Mouse (Mus musculus) mature B cell (primary cell): Measurements from ENCODE around the gene Syngr1.

Experiments used
- in situ Hi-C: fragments of 300-500 bp; cut with MboI; formaldehyde crosslinking; loops from 2 replicates; pipeline ENCODE4 v1.14.3; 2019

Syngr1 gene

DNA sequence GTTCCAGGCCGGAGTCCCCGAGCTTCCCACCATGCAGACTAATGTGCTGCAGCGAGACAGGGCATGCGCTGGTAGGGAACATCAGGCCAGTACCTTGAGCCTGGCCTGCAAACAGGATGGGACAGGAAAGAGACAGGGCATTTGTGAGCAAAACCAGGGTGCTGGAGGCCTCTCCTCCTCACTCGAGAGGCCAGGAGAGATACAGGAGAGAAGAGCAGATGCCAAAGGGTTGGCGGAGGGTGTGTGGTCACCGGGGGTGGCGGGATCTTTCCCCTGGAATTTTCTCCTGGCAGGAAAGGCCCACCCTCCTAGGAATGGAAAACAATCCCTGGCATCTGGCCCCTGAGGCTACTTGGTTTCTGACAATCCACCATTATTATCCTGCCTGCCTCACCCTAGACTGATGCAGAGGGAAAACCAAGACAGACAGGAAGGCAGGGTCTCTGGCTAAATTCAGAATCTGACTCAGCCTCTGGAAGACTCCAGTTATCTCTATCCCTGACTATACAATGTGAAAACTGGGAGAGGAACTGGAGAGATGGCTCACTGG is 21.0 kb upstream of the Syngr1 start:
- in situ Hi-C loops = no loop called here

DNA sequence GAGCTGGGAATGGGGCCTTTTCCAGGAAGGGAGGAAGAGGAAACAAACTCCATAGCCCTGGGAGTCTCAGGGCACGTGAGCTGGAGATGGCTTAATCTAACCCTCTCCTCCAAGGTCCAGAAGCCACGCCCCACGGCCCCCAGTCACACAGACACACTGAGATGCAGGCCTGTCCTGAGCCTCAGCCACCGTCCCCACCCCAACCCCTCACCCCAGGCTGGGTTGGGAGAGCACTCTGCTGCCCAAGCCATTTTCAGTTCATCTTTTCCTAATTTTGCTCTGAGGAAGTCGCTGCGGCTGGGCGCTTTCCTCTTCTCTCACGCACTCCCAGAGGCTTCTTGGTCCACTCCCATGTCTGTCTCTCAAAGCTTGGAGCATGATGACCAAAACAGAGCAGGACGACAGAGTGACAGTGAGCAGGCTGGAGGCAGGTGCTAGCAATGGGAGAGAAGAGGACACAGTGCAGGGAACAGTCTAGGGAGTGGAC is 19.1 kb upstream of the Syngr1 start:
- in situ Hi-C loops = no loop called here

DNA sequence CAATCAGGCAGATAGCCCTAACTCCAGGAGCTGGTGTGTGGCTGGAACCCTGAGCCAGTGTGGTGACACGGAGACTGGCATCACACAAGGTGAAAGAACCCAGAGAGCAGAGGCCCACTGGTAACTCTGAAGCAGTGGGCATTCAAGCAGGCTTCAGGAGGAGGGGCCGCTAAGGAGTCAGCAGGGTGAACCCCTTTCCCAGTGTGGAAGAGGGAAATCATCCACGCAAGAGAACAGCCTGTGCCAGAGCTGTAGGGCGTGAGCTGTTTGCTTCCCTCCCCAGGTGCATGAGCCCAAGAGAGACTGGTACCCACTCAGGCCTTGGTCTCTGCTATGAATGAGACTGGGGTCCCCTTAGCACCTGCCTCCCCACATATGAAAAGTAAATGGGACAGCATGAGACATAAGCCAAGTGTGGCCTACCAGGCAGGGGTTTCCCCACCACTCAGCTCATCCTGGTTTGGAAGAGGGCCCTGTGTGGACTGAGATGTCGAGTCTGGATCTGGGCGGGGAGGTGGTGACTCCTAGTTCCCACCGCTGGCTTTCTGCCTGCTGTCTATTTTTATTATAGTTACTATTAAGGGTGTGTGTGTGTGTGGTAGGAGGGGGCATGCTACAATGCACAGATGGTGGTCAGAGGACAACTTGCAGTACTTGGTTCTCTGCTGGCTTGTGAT is 18.4 kb upstream of the Syngr1 start:
- in situ Hi-C loops = no loop called here

DNA sequence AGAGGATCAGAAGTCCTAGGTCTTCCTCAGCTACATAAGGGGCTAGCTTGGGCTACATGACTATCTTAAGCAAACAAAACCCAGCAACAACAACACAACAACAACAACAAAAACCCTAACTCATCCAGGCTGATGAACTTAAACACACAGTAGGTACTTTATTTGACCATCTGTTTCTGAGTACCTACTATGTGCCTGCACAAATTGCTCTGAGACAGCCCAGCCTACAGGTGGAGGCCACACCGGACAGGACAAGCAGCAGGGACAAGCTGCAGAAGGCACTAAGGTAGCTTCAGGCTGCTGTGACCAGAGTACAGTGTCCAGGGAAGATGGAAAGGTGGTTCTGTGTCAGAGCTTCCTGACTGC is 17.9 kb upstream of the Syngr1 start:
- in situ Hi-C loops = no loop called here

DNA sequence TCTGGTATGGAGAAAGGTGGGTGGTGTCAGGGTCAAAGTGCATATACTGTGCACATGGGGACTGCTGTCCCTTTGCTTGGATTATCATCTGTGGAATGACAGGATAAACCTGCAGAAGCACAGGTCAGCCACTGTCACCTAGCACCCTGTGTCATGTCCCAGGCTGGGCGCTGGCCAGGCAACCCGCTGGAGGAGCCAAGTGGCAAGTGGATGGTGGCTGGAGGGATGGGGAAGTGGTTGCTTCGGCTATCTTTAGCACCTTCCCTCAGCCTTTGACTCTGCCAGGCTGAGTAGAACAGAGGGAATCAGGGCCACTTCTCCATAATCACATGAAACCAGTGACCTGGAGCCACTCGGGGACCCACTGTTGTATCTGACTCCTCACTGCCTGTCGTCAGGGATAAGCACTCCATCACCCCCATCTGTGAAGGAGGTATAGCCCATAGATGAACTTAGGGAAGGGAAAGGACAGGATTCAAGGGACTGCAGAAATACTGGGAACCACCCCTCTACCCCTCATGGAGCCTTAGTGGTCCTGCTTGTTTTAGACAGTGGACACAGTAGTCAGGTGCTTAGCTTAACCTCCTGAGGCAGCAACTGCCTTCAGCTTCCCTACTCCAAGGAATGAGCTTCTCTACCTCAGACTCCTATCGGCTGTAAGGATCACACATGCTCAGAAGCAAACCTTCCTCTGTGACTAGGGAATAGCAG is 16.3 kb upstream of the Syngr1 start:
- in situ Hi-C loops = loop anchor here (5.0 kb wide), 1 partner anchor 133 kb away; no protein-coding TSS in a partner anchor

- in situ Hi-C loops = loop anchor here (5.0 kb wide), 1 partner anchor 133 kb away; no protein-coding TSS in a partner anchor
Measured at GRCm38 (mm10) chr15:80075374-80075694, 15.8 kb upstream of the Syngr1 start.

DNA sequence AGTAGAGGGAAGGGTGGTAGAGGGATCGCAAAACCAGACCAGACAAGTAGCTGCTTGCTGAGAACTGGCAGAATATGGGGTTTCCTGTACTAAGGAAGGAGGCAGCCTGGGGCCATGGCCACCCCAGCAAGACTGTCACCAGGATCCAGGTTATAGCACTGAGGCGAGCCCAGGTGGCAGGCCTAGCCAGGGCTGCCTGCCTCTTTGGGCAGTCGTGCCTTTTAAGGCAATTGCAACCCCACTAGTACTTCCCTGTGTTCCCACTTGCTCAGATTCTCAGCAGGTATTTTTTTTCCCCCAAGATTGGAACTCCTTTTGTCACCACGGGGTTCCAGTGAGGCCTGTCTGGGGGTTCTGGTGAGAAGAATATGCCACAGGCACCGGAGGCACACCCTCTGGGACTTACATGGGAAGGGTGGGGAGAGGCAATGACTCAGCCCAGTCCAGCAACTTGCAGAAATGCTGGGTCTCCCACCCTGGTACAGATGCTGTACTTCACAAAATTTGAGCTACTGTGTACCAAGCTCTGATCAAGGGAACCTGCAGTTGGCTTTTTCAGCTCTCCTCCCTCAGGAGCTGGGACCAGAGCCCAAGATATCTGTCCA is 15.3 kb upstream of the Syngr1 start:
- in situ Hi-C loops = loop anchor here (5.0 kb wide), 1 partner anchor 134 kb away; no protein-coding TSS in a partner anchor

DNA sequence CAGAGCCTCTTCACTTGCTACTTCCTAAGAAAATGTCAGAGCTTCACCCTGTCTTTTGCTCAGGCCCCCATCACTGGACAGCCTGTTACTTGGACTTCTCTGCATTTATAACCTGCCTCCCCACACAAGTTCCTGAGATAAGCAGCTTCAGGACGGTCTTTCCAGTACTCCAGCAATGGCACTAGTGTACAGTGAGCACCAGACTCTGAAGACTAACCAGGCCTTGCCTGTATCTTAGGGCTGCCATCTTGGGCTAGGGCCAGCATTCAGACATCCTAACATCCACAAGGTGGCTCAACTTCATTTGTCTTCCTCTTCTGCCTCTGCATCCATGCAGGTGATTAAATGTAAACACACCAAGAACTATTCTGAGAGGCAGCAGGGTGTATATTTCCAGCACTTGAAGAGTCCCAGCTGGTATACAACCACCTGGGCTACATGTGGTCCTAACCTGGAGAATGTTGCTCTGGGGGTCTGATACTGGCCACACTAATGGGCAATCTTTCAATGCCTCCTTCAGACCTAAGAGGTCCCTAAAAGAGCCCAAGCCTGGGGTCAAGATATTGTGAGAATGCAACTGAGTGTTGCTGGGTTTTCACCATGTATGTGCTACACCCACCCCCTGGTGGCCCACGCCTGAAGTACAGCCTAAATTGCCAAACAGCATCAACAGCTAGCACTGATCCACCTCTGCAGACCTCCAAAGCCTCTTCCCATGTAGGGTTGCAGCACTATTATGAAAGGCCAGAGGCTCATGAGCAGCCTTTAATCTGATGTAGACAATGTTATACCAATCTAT is 14.6 kb upstream of the Syngr1 start:
- in situ Hi-C loops = loop anchor here (5.0 kb wide), 1 partner anchor 134 kb away; no protein-coding TSS in a partner anchor

DNA sequence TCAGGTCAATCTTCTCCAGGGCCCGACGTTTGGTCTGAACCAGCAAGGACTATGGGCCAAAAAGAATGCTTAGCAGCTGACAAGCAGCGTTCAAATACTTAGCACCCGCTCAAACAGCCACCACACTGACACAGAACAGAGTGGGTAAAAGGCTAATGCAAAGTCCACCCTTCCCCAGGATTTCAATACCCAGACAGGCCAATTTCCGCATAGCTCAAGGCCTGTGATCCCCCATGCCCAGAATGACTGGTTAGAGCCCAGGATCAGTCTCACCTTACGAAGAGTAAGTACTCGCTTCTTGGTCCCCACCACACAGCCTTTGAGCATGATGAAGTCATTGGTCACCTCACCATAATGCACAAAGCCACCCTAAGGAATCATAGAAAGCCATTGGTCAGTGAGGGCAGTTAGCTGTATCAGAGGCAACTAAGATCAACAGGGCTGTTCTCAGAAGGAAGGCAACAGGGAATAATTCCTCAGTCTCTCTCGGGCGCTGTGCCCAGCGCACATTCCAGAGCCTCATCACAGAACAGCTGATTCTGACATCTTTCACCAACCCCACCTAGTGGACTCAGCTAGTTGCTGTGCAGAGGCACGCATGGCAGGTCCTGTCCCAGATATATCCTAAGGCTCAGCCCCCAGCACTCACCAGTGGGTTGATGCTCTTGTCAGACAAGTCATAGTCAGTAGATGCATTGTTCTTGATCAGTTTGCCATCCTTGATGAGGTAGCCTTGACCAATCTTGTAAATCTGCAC is 12.9 kb upstream of the Syngr1 start:
- in situ Hi-C loops = loop anchor here (5.0 kb wide), 1 partner anchor 136 kb away; no protein-coding TSS in a partner anchor

GRCm38 (mm10) chr15:80079129-80079668 is 11.9 kb upstream of the Syngr1 start:
- in situ Hi-C loops = loop anchor here (5.0 kb wide), 1 partner anchor 137 kb away; no protein-coding TSS in a partner anchor

DNA sequence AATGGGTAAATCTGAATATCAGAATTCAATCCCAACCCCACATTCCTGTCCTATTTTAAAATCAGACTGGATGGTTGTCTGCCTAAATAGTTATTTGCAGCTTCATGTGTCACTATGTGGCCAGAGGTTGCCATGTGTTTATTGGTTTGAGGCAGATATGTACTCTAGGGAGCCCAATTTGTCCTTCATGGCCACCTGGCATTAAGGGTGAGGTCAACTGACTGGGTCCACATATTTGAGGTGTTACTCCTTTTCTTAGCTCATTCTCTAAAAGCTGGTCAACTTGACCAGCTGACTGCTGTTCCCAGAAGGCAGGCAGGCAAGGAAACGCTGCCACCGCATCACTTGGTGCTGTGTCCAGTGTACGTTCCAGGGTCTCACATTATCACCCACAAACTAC is 11.2 kb upstream of the Syngr1 start:
- in situ Hi-C loops = loop anchor here (5.0 kb wide), 1 partner anchor 138 kb away; no protein-coding TSS in a partner anchor

GRCm38 (mm10) chr15:80080711-80081615 is 10.2 kb upstream of the Syngr1 start:
- in situ Hi-C loops = no loop called here

- in situ Hi-C loops = no loop called here
Measured at GRCm38 (mm10) chr15:80081801-80082546, 9.2 kb upstream of the Syngr1 start.

DNA sequence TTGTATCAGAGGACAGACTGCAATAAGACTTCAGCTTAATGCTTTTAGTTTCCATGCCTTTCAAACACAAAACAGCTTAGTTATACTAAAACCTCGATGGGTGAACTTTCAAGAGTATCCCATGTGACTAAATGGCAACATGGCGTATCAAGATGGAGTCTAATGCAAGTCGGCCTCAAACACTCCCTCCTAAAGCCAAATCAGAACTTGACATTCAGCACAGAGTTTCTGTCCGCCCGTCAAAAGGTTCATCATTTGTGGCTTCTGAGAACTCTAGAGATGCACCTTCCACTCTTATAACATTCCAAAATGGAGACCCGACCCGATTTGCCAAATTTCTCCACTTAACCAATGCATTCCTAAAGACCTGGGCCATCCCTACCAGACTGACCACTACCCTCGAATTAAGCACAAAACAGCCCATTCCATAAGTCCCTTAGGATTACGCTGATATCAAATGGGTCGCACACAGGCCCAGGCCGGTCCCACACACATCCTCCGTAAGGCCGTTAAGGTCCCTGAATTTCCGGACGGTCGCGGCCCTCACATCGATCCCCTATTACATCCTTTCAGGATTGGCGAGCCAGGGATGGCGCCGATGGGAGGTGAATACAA is 8.4 kb upstream of the Syngr1 start:
- in situ Hi-C loops = no loop called here

GRCm38 (mm10) chr15:80083276-80083731 is 7.8 kb upstream of the Syngr1 start:
- in situ Hi-C loops = no loop called here

- in situ Hi-C loops = no loop called here
Measured at GRCm38 (mm10) chr15:80083740-80084139, 7.4 kb upstream of the Syngr1 start.

- in situ Hi-C loops = no loop called here
Measured at GRCm38 (mm10) chr15:80087406-80088012, 3.6 kb upstream of the Syngr1 start.

- in situ Hi-C loops = no loop called here
Measured at GRCm38 (mm10) chr15:80088637-80089036, 2.5 kb upstream of the Syngr1 start.
